ENCODE assay signal across 8 mouse cellular contexts in the genomic region with DNA sequence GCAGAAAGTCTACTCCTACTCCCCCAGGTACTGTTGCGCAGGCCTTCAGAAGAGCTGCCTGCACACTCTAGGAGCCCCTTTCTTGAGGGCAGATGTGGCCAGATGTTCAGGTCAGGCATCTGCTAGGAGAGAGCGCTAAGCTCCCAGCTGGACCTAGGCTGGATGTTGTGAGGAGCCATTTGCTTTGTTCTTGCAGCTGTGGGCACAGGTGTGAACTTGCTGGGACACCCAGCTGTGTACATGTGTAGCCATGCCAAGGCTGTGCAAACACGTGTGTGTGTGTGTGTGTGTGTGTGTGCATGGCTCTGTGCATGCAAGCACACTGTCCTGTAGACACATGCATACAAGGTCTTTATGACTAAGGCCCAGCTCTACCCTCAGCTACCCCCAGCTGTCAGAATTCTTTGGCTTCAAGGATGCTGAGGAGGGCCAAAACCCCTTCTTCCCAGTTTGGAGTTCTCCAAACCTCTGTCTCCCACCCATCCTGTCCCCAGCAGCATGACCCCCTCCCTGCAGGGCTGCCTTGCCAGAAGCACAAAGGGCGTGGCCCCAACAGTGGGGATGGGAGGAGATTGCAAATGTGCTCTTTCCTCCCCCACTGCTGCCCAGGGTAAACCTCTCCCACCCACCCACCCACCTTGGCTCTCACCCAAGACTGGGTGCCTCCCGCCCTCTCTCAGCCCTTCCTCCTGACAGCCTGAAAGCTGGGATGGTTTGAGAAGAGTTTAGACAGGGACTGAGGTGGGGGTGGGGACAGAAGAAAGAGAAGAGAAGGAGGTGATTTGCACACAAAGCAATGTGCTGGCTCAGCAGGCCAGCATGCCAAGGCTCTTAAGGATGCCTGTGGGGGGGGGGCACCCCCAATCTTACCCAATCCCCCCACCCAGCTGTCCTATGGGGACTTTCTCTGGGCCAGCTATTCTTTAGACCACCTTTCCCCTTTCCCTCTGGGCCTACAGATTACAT. TPM values are rescaled to one million over a fixed set of nuclear protein-coding genes. Genes with fewer than 3 reads are reported as not detected.
DNase-seq lines count a peak whose midpoint lies in the region; ATAC-seq lines count a peak whose summit lies in the region.

No protein-coding gene starts in this region.

- 0 out of 2 replicates have a peak overlapping the region, but pooled peaks have one; percentile 13 for H3K4me3 ChIP-seq in embryonic facial prominence, embryonic 10.5 days
- no peak overlapping the region for H3K4me3 ChIP-seq in heart, embryonic 13.5 days

- peak; percentile 33 for DNase-seq in kidney, postnatal 14 days
- no peak for DNase-seq in kidney, adult 9 months
- peak; percentile 39 for DNase-seq in embryonic facial prominence, embryonic 10.5 days (ENCODE audit: low spot score)
- peak; percentile 91 for DNase-seq in lung, postnatal 10 days
- DNase-seq in retina, postnatal 1 day: no peak
- DNase-seq in layer of hippocampus, adult 11-12 months (ENCODE audit: low spot score): no peak
- DNase-seq in layer of hippocampus, postnatal 10 days (ENCODE audit: low spot score in 2 of 2): no peak

- no peaks in the 10 kb centered on the region for H3K36me3 ChIP-seq in embryonic facial prominence, embryonic 10.5 days (replicated peaks)
- no peaks in the 10 kb centered on the region for H3K36me3 ChIP-seq in heart, embryonic 13.5 days

- peaks cover 81% of the 10 kb centered on the region for H3K4me1 ChIP-seq in embryonic facial prominence, embryonic 10.5 days
- H3K4me1 ChIP-seq in heart, embryonic 13.5 days: peaks cover 54% of the 10 kb centered on the region

- WGBS in embryonic facial prominence, embryonic 10.5 days: 38% methylated on average over 5 of the region's 5 CpGs
- 39% methylated on average over 5 of the region's 5 CpGs for WGBS in heart, embryonic 13.5 days

- no peaks in the 10 kb centered on the region for H3K27me3 ChIP-seq in embryonic facial prominence, embryonic 10.5 days (replicated peaks; ENCODE audit: low read depth, poor library complexity, severe bottlenecking)
- H3K27me3 ChIP-seq in heart, embryonic 13.5 days (replicated peaks): peaks cover under 1% of the 10 kb centered on the region; the same call in 1 of the 2 replicates

- no peaks in the 10 kb centered on the region for H3K9me3 ChIP-seq in embryonic facial prominence, embryonic 10.5 days
- no peaks in the 10 kb centered on the region for H3K9me3 ChIP-seq in heart, embryonic 13.5 days

- peak overlapping the region; percentile 58 for H3K9ac ChIP-seq in heart, embryonic 13.5 days

- H3K27ac ChIP-seq in embryonic facial prominence, embryonic 10.5 days (replicated peaks): peak overlapping the region; percentile 82
- H3K27ac ChIP-seq in heart, embryonic 13.5 days (replicated peaks): peak overlapping the region; percentile 66; the same call in 1 of the 2 replicates

- no peak overlapping the region for H3K4me2 ChIP-seq in heart, embryonic 13.5 days

- ATAC-seq in heart, embryonic 13.5 days (ENCODE audit: extremely low read depth, insufficient number of reproducible peaks, low FRiP score, low TSS enrichment): no peak

RNA-seq across cellular contexts. Expression of gene Cd248, which starts 7.2 kb away (rescaled TPM):
- polyA plus RNA-seq in embryonic facial prominence, embryonic 10.5 days (2016; fragmentation: Nextera tagmentation; extraction: Ambion mirVana): 32.3 and 37.0 TPM in 2 replicates
- 17.7 and 23.6 TPM in 2 replicates for polyA plus RNA-seq in heart, embryonic 13.5 days (2015; fragmentation: Nextera tagmentation; extraction: Ambion mirVana)
- total RNA-seq in layer of hippocampus, postnatal 10 days (2021): 10 to 100 TPM in 1 of 2 experiments, 1 to 10 TPM in 1; 9.9 to 10.2 TPM

RNA-seq across cellular contexts. Expression of gene Rin1, which starts 10.4 kb away (rescaled TPM):
- polyA plus RNA-seq in embryonic facial prominence, embryonic 10.5 days (2016; fragmentation: Nextera tagmentation; extraction: Ambion mirVana): 2.4 and 3.2 TPM in 2 replicates
- polyA plus RNA-seq in heart, embryonic 13.5 days (2015; fragmentation: Nextera tagmentation; extraction: Ambion mirVana): 2.4 and 3.5 TPM in 2 replicates
- 10 to 100 TPM; 26.4 to 26.6 TPM for total RNA-seq in layer of hippocampus, postnatal 10 days (2021)

RNA-seq across cellular contexts. Expression of gene Brms1, which starts 19.5 kb away (rescaled TPM):
- 72.6 and 82.4 TPM in 2 replicates for polyA plus RNA-seq in embryonic facial prominence, embryonic 10.5 days (2016; fragmentation: Nextera tagmentation; extraction: Ambion mirVana)
- 29.5 and 33.5 TPM in 2 replicates for polyA plus RNA-seq in heart, embryonic 13.5 days (2015; fragmentation: Nextera tagmentation; extraction: Ambion mirVana)
- 10 to 100 TPM in 1 of 2 experiments, 1 to 10 TPM in 1; 8.7 to 11.9 TPM for total RNA-seq in layer of hippocampus, postnatal 10 days (2021)

RNA-seq across cellular contexts. Expression of gene AC124502.3, which starts 22.0 kb away (rescaled TPM):
- polyA plus RNA-seq in embryonic facial prominence, embryonic 10.5 days (2016; fragmentation: Nextera tagmentation; extraction: Ambion mirVana): 3.1 and 4.2 TPM in 2 replicates
- polyA plus RNA-seq in heart, embryonic 13.5 days (2015; fragmentation: Nextera tagmentation; extraction: Ambion mirVana): 1.4 and 1.7 TPM in 2 replicates
- total RNA-seq in layer of hippocampus, postnatal 10 days (2021): 1 to 10 TPM; 3.4 to 6.9 TPM

RNA-seq across cellular contexts. Expression of gene B4gat1, which starts 22.0 kb away (rescaled TPM):
- polyA plus RNA-seq in embryonic facial prominence, embryonic 10.5 days (2016; fragmentation: Nextera tagmentation; extraction: Ambion mirVana): 34.7 and 36.1 TPM in 2 replicates
- polyA plus RNA-seq in heart, embryonic 13.5 days (2015; fragmentation: Nextera tagmentation; extraction: Ambion mirVana): 41.4 and 49.5 TPM in 2 replicates
- 100 to 1,000 TPM; 125 to 126 TPM for total RNA-seq in layer of hippocampus, postnatal 10 days (2021)

Comparison
In these comparisons a context has a peak if more than half of its experiments do, and no peak if none do; other contexts are left out.
1. DNase-seq: peak in kidney, postnatal 14 days (single experiment), embryonic facial prominence, embryonic 10.5 days (single experiment) and lung, postnatal 10 days (single experiment); none in kidney, adult 9 months (single experiment), retina, postnatal 1 day (single experiment), layer of hippocampus, adult 11-12 months (single experiment) and layer of hippocampus, postnatal 10 days (0 of 2).